Mouse (Mus musculus): ENCODE measurements around the gene Slc5a5.

The Slc5a5 gene

GRCm38 (mm10) chr8:70880126-70880525, 12.4 kb downstream of the Slc5a5 start:
- peak; percentile 31 for DNase-seq (ENCODE audit: low read depth, low spot score)

GRCm38 (mm10) chr8:70879500-70879899, 13.1 kb downstream of the Slc5a5 start:
- DNase-seq (ENCODE audit: low read depth, low spot score) = no peak

GRCm38 (mm10) chr8:70878178-70878577, 14.4 kb downstream of the Slc5a5 start:
- no peak for DNase-seq (ENCODE audit: low read depth, low spot score)

DNA sequence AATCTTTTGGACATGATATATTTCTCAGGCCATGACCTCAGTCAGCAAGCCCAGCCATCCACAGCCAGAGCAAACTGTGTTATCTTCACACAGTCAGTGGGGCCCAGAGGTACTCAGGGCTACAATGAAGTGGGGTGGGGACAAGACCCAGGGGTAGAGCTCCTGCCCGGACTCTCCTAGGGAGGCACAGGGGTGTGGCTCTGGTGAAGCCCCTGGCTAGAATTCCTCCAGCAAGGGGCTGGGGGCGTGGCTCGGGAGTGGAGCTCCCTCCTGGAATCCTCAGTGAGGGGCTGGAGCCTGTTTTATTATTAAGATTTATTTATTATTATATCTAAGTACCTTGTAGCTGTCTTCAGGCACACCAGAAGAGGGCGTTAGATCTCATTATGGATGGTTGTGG, 16.2 kb downstream of the Slc5a5 start:
- DNase-seq (ENCODE audit: low read depth, low spot score) = no peak

DNA sequence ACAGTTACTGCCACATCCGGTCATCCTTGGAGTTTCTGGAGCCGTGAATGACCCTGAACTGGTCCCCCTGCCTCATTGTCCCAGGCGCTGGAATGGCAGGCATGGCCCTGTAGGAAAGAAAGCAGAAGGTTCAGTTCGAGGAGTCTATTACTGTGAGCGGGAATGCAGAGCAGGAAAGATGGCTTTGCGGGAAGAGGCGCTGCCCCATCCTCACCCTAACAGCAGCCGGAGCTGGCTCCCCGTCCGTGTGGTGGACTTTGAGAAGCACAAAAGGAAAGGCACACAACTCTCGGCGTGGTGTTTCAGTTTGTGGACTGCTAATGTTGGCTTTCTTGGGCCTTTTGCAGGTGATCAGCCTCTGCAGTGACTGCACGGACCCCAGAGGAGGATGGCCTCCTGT, 18.1 kb downstream of the Slc5a5 start:
- DNase-seq (ENCODE audit: low read depth, low spot score) = no peak

GRCm38 (mm10) chr8:70873364-70873985, 19.1 kb downstream of the Slc5a5 start, which contains the start of gene Ccdc124:
TSS of gene Ccdc124 (minus strand) at chr8:70873935.
- DNase-seq (ENCODE audit: low read depth, low spot score) = peak; percentile 81

- DNase-seq (ENCODE audit: low read depth, low spot score) = no peak
Measured at GRCm38 (mm10) chr8:70872643-70873363, 19.8 kb downstream of the Slc5a5 start.

DNA sequence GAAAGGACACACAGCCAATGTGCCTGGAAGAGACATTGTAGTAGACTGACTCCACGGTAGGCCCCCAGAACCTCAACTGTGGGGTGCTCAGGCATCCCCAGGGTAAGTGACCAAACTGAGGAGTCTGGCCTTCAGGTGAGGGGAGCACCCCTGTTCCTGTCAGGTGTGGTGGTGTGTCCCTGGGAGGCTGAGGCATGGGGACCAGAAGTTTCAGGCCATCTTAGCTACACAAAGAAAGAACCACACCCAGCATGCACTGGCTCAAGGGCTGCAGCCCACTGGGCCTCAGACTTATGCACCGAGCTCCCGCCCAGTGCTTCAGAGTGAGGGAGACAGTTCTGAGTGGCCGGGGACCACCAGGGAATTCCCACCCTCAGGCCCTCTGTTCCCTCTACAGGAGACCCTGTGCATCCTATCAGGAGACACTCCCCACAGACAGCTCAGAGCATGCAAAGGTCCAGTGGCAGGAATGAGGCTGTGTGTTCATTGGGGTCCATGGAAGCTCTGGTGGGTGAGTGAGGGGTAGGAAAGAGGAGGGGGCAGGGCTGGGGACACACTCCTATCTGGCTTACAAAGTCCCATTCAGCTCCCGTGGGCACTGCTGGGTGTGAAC, 21.3 kb downstream of the Slc5a5 start:
- DNase-seq (ENCODE audit: low read depth, low spot score) = no peak

- peak; percentile 48 for DNase-seq (ENCODE audit: low read depth, low spot score)
Measured at GRCm38 (mm10) chr8:70869601-70870041, 22.9 kb downstream of the Slc5a5 start.

GRCm38 (mm10) chr8:70869199-70869571, 23.4 kb downstream of the Slc5a5 start:
- no peak for DNase-seq (ENCODE audit: low read depth, low spot score)

DNA sequence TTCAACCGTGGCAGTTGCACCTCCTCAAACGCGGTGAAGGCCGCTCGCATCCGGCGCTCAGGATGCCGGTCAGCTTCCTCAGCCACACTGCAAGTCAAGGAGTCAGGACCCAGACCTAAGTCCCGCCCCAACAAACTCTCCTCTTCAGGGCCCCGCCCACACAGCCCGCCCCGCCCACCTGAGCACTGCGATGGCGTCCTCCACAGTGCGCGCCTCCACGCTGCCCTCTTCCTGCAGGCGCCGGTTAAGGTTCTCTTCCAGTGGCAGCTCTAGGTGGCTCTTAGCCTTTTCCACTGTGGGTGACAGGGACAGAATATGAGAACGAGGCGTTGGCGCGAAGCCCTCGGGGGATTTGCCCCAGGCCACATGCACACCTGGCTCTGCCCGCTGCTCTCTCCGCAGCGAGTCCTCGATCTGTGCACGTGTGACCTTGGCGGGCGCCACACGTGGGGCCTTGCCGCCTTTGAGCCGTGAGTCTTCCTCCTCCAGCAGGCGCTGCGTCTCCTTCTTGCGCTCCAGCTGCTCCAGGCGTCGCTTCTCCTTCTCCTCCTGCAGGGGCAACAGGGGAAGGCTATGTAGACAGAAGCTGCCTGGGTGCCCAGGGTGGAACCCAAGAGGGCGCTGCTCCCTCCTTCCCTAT, 23.9 kb downstream of the Slc5a5 start:
- DNase-seq (ENCODE audit: low read depth, low spot score) = no peak

DNA sequence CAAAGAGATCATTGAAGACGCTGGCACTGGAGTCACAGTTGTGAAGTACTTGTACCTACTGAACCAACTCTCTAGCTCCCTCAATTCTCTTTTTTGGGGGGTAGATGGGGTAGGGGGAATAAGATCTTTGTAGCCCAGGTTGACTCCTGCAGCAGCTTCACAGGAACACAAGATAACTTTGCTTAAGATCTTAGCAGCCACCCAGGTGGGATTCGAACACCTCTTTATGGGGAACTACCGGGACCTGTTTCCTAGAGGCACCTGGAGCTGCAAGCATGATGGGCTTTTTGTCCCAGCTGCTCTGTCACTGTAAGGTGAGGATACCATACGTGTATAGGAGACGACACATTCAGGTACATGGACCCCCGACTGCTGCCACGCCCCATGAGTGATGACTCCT, 26.0 kb downstream of the Slc5a5 start:
- DNase-seq (ENCODE audit: low read depth, low spot score) = no peak

- no peak for DNase-seq (ENCODE audit: low read depth, low spot score)
Measured at GRCm38 (mm10) chr8:70866001-70866520, 26.5 kb downstream of the Slc5a5 start.

DNA sequence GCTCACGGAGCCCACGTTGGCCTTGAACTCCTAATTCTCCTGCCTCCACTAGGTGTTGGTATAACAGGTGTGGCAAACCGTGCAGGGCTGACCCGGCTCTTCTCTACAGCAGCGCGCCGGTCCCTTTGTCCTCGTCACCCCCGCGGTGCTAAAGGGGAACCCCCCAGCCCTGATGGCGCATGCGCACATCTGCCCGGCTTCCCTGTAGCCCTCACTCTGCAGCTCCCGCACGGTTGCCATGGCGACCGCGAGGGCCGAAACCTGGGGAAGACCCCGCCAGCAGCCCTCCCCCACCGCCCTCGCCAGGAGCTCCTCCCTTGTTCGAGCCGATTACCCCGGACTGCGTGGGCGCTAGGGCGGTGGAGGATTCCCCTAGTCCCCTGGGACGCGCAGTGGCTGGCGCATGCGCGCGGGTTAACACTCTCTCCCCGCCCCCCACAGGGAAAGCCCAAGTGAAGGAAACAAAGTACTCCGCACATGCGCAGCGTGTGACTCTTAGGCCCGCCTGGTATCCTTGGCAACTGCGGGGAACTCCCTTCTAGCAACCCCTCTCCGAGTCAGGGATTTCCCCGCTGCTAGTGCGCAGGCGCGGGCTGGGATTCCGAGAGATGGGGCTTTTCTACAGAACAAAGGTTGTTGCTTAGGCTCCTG, 27.1 kb downstream of the Slc5a5 start:
- DNase-seq (ENCODE audit: low read depth, low spot score) = peak; percentile 97

DNA sequence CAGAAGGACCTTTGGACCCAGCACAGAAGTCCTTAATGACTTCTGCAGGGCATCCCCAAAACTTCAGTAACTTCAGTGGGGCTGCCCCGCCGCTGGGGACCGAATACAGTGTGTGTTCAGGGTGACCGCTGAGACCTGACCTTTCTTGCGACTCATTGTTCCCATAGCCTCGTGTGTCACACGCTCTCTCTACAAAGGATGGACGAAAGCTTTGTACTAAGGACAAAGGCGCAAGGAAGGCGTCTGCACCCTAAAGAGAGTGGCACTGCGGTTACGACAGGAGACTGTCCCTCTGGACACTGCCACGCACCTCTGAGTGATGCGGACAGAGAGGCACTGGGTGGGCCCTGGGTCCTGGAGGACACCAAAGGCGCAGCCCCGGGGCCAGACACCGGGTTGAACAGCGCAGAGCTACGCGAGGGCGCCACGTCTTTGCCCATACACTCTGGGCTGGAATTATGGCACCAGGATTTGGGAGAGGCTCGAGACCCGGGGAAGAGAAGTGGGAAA, 27.8 kb downstream of the Slc5a5 start:
- no peak for DNase-seq (ENCODE audit: low read depth, low spot score)

DNA sequence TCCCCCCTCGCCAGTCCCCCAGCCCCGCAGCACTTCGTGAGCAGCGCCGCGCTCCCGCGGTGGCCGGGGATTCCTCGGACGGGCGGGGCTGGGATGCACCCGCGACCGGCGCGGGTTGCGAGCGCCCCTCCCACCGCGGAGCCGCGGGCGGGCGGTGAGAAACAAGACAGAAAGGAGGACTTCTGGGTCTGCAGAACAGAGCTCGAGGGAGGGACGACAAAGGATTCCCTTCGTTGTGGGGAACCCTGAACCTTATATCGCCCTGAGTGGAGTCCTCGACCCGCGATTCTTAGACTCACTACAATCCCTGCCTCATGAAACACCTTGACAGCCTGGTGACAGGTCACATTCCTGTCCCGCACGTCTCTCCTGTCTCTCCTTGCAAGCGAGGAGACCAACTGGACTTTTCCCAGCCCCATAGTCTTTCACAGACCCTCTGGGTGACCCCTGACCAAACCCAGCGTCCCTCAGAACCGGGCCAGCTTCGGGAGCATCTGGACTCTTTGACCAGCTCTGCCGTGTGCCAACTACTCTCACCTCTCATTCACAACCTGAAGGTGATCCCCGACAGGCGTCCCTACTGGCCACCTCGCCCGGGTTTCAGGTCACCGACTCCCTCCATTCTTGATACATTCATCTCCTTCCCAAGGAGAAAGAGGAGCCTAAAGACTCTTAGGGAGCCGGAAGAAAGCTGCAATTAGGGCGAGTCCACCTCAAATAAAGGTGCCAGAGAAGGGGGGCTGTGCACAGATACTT, 28.4 kb downstream of the Slc5a5 start:
- no peak for DNase-seq (ENCODE audit: low read depth, low spot score)

DNA sequence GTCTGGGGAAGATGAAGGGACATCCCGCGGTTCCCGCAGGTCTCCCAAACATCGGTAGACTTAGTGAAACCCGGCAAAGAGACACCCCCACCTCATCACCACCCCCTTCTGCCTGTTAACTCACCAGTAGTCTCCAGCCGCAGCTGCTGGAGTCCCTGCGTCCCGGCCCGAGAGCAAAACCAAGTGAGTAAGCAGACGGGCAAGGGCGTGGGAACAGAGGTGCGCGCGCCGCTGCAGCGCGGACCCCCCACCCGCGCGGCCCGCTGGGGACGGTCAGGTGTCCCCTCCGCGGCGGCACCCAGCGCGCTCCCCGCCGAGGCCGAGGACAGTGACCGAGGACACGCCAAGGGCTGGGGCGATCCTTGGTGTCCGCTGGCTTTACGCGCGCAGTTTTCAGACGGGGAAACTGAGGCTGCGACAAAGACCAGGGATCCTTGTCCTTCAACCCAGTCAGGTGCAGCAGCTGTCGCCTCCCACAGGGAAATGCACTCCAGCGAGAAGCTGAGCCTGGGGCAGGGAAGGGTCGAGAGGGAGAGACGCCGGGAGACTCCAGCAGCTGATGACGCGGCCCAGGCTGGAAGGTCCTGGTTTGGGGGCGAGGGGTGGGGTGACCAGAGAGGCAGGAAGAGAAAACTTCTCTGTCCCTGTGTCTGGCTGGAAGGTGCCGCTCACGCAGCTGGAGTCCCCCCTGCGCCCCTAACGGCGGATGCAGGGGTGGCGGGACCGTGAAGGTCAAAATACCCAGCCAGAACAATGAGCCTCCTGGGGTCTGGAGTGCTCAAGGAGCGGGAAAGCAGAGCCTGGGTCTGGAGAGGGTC, 29.5 kb downstream of the Slc5a5 start, which contains the start of gene Kcnn1:
Gene Kcnn1 (minus strand): TSS at position 435 of the 818 bp plus-strand sequence.
- no peak for DNase-seq (ENCODE audit: low read depth, low spot score)

DNA sequence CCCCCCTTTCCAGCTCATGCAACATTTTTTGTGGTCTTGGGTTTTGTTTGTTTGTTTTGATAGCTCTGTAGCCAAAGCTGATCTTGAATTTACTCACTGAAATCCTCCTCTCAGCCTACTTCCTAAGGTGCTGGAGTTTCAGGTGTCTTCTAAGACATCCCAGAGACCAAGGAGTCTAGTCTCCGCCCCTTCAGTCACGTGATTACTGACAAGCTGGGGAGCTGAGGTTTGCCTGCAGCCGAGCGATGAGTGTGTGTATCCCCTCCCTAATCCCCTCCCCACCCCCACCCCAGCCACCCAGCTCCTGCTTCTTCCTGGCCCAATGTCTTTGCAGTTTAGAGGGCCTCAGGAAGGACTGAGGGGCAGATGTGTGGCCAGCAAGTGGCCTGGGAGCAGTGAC, 35.0 kb downstream of the Slc5a5 start:
- DNase-seq (ENCODE audit: low read depth, low spot score) = no peak

GRCm38 (mm10) chr8:70856541-70857197, 35.9 kb downstream of the Slc5a5 start:
- peak; percentile 46 for DNase-seq (ENCODE audit: low read depth, low spot score)

All from telencephalon, adult 2 months (tissue).